Mouse (Mus musculus) ES-E14 (cell line): ENCODE measurements around the gene Gm28308. TPM values are rescaled to one million over a fixed set of nuclear protein-coding genes. Genes with fewer than 3 reads are reported as not detected.

Experiments
- DNase-seq: peaks from one replicate; pipeline ENCODE4 v3.0.0-alpha.2; 2013; ENCODE audit warnings: low read depth, low spot score
- H3K27ac ChIP-seq: 2 replicates; pipeline ENCODE4 v1.5.1; 2012; ENCODE audit warnings: low read depth, mild to moderate bottlenecking, low read length, moderate library complexity, mixed read lengths; ENCODE audit not compliant: poor library complexity, insufficient read depth, severe bottlenecking
- H3K36me3 ChIP-seq: 2 replicates; pipeline ENCODE4 v1.6.1; 2012; ENCODE audit warnings: mild to moderate bottlenecking, low read length, moderate library complexity, mixed read lengths; ENCODE audit not compliant: control insufficient read depth, poor library complexity, insufficient read depth, severe bottlenecking
- H3K4me1 ChIP-seq, 2 experiments: fragments of 150-350 bp in 1 of 2; sonication (generic) in 1 of 2; 2 replicates each; pipeline ENCODE4 v1.6.1; 2012; ENCODE audit warnings: low read length in 2 of 2, mild to moderate bottlenecking in 1 of 2, mixed read lengths in 1 of 2; ENCODE audit not compliant: control insufficient read depth in 2 of 2, insufficient read depth in 2 of 2, poor library complexity in 1 of 2
- H3K4me3 ChIP-seq, 2 experiments: fragments of 150-350 bp in 1 of 2; sonication (generic) in 1 of 2; 2 replicates each; pipeline ENCODE4 v1.5.1; 2012; ENCODE audit warnings: low read length in 2 of 2, low read depth in 1 of 2, mild to moderate bottlenecking in 1 of 2, mixed read lengths in 1 of 2; ENCODE audit not compliant: insufficient read depth in 1 of 2, poor library complexity in 1 of 2, severe bottlenecking in 1 of 2
- H3K9ac ChIP-seq: 2 replicates; pipeline ENCODE4 v1.6.1; 2012; ENCODE audit warnings: low read depth, mild to moderate bottlenecking, low read length, mixed read lengths; ENCODE audit not compliant: poor library complexity, insufficient read depth, severe bottlenecking
- H3K9me3 ChIP-seq: fragments of 150-350 bp; sonication (generic); 2 replicates; pipeline ENCODE4 v1.6.1; 2012; ENCODE audit warnings: low read depth, mild to moderate bottlenecking, low read length; ENCODE audit not compliant: control insufficient read depth, insufficient read depth
- CHD2 ChIP-seq: IDR thresholded peaks from 2 replicates; pipeline ENCODE4 v1.6.1; 2014; ENCODE audit warnings: mild to moderate bottlenecking, low read depth, low read length, inconsistent platforms
- HCFC1 ChIP-seq: IDR thresholded peaks from 2 replicates; pipeline ENCODE4 v1.6.1; 2012; ENCODE audit warnings: low read length, inconsistent platforms, borderline replicate concordance; ENCODE audit not compliant: insufficient read depth
- MAFK ChIP-seq: IDR thresholded peaks from 2 replicates; pipeline ENCODE4 v1.6.1; 2014; ENCODE audit warnings: mild to moderate bottlenecking, low read depth, low read length, inconsistent platforms; ENCODE audit not compliant: insufficient read depth
- ZC3H11A ChIP-seq: IDR thresholded peaks from 2 replicates; pipeline ENCODE4 v1.6.1; 2012; ENCODE audit warnings: low read depth, mild to moderate bottlenecking, inconsistent platforms, low read length, borderline replicate concordance
- ZNF384 ChIP-seq: IDR thresholded peaks from 2 replicates; pipeline ENCODE4 v1.6.1; 2012; ENCODE audit warnings: low read depth, low read length, inconsistent platforms
- in situ Hi-C, 2 experiments: fragments of 600-800 bp; cut with MboI; formaldehyde crosslinking; loops; one replicate each; pipeline ENCODE4 v1.15.1; 2025; ENCODE audit warnings: low sequenced_read_pairs in 2 of 2, inconsistent platforms in 1 of 2; ENCODE audit not compliant: unreplicated experiment in 2 of 2
- total RNA-seq: library from RNA; depleted of rRNA; stranded (reverse); fragments of 300-350 nt; gene quantifications from 2 replicates; pipeline ENCODE4 v1.2.3, GENCODE M21; 2012

Gm28308 gene
- total RNA-seq, 1 experiment, result 0.31 TPM

DNA sequence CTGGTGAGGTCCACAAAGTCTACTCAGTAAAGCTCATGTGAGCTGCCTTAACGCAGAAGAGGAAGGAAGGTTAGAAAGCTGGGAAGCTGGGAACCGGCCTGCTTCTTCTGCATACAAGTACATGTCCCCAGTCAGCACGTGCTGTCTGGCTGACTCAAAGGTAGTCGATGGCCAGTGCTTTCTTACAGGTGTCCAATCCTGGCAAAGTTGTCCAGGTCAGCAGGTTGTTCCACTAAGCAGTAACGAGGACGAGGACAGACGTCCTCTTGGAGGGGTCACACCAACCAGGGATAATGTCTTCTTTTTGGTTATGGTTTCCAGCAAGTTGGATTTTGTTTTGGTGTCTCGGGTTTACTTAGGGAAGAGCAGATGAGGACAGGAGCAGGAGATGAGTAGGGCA lies 23.2 kb downstream of the Gm28308 start:
- H3K9me3 ChIP-seq, result no peaks in the 10 kb centered on the region
- no peak for DNase-seq
- H3K36me3 ChIP-seq, result no peaks in the 10 kb centered on the region
- no peak overlapping the region for H3K4me3 ChIP-seq
- TF ChIP-seq ZNF384 (no peak), ZC3H11A (no peak), HCFC1 (no peak), MAFK (no peak), CHD2 (no peak)
- H3K27ac ChIP-seq, result no peak overlapping the region
- H3K9ac ChIP-seq, result no peak overlapping the region
- peaks cover 0 to 2% of the 10 kb centered on the region in 2 experiments; a peak in 1 of 4 replicates for H3K4me1 ChIP-seq
- in situ Hi-C loops, result no loop called here

DNA sequence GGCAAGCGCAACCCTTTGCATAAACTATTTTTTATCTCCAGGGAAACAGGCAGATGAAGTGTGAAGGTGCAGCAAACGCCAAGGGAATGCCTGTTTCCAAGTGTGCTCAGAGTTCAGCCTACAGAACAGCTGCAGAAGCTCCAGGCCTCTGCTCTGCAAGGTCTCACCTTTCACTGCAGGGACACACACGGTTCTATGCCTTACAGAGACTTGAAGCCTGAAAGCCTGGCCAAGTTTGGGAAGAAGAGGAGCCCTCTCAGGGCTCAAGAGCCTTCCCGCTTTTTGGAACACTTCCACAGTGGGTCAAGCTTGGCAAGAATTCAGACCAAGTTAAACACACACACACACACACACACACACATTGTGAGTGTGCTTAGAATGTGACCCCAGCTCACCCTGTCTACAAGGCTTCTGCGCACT lies 24.0 kb downstream of the Gm28308 start:
- Histone ChIP-seq H3K27ac (no peak overlapping the region), H3K36me3 (no peaks in the 10 kb centered on the region), H3K9me3 (no peaks in the 10 kb centered on the region), H3K4me1 (peaks cover 0 to 2% of the 10 kb centered on the region in 2 experiments; a peak in 1 of 4 replicates), H3K9ac (no peak overlapping the region), H3K4me3 (no peak overlapping the region)
- in situ Hi-C loops, result no loop called here
- DNase-seq, result no peak
- no peak for TF ChIP-seq CHD2

DNA sequence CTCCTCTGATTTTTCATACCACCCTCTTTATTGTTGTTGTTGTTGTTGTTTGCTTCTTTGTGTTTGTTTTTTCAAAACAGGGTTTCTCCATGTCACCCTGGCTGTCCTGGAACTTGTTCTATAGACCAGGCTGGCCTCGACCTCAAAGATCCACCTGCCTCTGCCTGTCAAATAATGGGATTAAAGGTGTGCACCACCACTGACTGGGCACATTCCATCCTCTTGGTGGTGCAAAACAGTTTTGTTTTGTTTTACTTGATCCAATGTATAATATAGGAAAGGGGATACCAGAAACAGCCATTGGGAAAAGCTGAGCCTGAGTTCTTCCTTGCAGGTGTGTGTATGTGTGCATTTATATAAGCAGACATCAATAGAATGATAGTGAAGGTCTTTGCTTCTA lies 26.6 kb downstream of the Gm28308 start:
- no peak for DNase-seq
- H3K4me3 ChIP-seq, result no peak overlapping the region
- in situ Hi-C loops, result no loop called here
- TF ChIP-seq ZNF384, result no peak
- no peak for TF ChIP-seq CHD2
- TF ChIP-seq HCFC1, result no peak
- TF ChIP-seq MAFK, result no peak
- no peak for TF ChIP-seq ZC3H11A
- H3K9ac ChIP-seq, result no peak overlapping the region
- H3K4me1 ChIP-seq, result peaks cover 0 to 2% of the 10 kb centered on the region in 2 experiments; a peak in 1 of 4 replicates
- H3K9me3 ChIP-seq, result no peaks in the 10 kb centered on the region
- no peaks in the 10 kb centered on the region for H3K36me3 ChIP-seq
- no peak overlapping the region for H3K27ac ChIP-seq

DNA sequence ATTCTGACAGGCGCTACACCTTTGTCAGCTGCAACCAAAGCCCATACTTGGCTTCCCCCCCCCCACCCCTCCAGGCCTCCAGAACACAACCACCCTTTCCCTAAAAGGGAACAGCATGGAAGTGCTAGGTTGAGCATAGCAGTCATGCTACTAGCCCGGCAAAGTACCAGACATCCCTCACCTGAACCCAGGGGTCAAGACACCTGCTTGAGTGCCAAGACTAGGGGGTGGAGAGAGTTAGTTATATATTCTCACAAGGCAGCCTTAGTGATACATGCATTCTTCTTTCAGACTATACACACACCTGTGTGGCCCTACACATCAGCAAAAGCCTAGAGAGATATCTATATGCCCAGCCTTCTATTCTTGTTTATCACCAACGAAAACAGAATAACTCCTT lies 27.3 kb downstream of the Gm28308 start:
- Histone ChIP-seq H3K9ac (no peak overlapping the region), H3K4me1 (no peaks in the 10 kb centered on the region), H3K9me3 (no peaks in the 10 kb centered on the region), H3K27ac (no peak overlapping the region), H3K36me3 (no peaks in the 10 kb centered on the region), H3K4me3 (no peak overlapping the region)
- in situ Hi-C loops, result no loop called here
- DNase-seq, result no peak
- no peak for TF ChIP-seq ZC3H11A

DNA sequence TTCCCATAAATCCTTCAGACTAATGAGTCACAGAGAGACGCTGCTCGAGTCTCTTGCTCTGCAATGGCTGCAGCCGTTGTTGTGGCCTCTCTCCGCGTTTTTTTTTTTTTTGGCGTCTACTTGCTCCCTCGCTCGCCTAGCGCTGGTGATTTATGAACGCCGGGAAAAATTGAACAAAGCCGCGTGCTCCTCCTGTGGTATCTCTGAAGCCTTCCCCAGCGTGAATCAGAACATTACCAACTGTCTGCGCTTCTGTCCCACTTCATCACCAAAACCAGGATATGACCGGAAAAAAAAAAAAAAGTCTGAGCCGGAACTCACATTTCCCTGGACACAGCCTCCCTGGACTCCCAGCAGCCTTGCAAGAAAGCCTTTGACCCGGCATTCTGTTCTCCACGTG lies 27.9 kb downstream of the Gm28308 start:
- no peak overlapping the region for H3K9ac ChIP-seq
- H3K27ac ChIP-seq, result no peak overlapping the region
- no peaks in the 10 kb centered on the region for H3K9me3 ChIP-seq
- DNase-seq, result no peak
- no peak overlapping the region for H3K4me3 ChIP-seq
- no peaks in the 10 kb centered on the region for H3K4me1 ChIP-seq
- TF ChIP-seq HCFC1 (no peak), ZNF384 (peak; percentile 76)
- H3K36me3 ChIP-seq, result no peaks in the 10 kb centered on the region
- in situ Hi-C loops, result no loop called here
